Mouse (Mus musculus) frontal cortex, adult 2 months (tissue): ENCODE measurements at regions not wholly inside any gene's neighbourhood (a gene's known extent, or its start where the extent isn't known, plus 50 kb on each side); places are given as distances from the start of the nearest gene placed in this dataset.
A peak's percentile ranks its signal among the peaks of the same experiment; 100 is the strongest.
"Not testable (repeated sequence)": the region's sequence is repeated elsewhere in the genome, so short reads cannot be mapped to it uniquely, and the experiment has no call there.

Experiments used
- DNase-seq, 2 experiments: peaks; one replicate each; pipeline ENCODE4 v3.0.0; 2022; ENCODE audit warnings: low spot score in 1 of 2; ENCODE audit errors: extremely low spot score in 1 of 2

DNA sequence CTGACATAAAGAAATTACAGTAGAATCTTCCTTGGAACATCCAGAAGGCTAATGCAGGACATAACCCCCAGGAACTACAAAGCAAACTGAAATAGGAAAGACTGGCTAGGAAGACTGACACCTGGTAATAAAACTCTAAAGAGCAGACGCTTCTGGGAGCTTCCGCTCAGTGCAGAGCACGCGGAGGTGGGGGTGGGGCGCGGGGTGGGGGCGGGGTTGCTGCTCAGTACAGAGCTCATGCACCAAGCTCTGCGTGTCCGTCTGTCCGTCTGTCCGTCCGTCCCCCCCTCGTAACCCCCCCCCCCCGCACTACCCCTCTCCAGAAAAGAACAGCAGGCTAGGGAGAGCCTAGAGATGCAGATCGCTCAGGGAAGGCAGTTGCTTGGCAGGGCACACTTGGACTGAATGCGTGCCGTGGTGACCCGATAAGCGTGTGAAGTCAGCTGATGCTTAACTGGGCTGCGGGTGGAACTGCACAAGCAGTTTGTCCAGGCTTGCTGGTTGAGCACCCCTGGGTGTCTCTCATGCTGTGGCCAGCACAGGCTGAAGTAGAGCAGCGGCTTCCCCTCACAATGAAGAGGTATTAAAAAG lies 137.9 kb upstream of the Rapgef5 start:
- DNase-seq = no peak

DNA sequence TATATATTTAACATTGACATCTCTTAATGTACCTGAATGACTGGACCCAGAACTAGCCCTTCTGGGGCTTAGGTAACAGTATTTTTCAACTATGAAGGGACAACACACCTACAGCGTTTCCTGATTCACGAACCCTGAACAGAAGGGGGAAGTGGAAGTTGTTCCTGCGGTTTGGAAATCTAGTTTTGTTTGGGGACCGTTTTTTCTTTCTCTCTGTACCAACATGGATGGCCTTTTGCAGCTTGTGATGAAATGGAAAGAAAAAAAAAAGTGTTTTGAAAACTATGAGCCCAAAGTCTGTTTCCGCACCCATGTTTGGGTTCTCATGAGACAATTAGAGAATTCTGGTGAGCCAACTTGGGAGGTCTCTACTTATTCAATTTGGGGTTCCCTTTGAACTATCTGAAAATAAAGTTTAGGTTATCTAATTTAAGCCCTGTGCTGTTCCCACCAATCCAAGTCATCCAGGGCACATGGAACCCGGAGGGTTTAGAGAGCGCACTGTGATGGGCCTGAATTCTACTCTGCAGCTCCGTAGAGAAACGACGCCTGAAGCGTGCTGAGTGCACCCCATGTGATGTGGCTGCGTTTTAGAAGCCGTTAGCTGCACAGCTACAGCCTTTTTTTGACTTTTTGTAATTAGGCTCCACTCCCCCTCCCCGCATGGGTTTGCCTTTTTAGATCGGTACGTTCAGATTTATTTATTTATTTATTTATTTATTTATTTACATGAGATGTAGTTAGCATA lies 137.0 kb upstream of the Rapgef5 start:
- no peak for DNase-seq

DNA sequence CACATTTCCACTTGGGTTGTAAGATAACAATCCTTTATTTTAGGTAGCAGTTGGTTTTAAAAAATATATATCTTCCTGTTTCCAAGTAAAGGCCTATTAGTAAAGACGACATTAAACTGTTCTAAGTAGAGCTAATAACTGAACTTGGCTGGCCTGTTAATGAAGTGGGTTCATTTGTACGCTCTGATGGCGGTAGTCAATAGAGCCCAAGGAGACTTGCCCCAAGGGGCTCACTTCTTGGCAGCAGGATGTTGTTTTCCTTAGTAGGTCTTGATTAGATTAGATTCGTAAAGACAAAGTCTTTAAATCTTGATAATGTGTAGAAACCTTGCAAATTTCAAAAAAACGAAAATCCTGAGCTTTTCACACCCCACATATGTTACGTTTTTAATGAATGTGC lies 135.4 kb upstream of the Rapgef5 start:
- no peak for DNase-seq

DNA sequence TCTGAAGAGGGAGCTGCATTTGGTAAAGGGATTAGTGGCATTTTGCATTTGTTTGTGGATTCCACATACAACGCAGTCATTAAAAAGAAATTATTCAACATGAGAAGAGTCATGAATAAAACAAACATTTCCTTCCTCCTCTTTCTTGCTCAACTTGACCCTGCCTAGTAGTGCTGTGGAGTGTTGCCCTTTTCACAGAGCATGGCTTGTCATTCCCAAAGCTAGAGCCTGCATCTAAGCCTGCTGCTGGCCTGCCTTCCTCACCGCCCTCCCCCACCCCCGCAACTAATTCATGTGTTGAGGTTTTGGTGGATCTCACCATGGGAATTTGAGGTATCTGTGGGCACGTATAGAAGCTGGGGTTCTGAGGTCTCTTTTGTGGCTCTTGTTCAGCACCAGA lies 133.6 kb upstream of the Rapgef5 start:
- not testable (repeated sequence) for DNase-seq

DNA sequence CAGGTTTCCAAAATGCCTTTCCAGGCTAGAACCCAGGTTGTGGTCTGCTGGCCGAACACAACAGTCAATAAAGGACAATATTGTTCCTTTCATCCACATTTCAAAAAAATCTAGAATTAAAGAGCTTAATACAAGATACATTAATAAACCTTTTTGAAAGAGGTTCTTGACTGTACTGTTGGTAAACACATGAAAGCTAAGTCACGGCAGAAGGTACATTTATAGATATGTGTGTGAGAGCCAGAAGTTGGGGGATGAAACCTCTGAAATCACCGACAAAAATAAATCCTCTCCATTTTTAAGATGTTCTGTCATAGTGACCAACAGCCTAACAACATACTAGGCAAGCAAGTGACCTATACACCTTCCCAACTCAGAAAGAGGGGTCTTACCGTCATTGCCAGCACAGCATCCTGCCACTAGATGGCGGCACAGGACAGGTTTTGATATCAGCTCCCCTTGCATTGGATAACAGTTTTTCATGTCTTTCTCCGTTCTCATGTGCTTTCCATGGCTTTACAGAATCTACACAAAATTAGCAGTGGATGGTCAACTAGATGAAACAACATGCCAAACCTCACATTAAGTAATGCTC lies 131.1 kb upstream of the Rapgef5 start:
- peak; percentile 45 to 89 for DNase-seq

DNA sequence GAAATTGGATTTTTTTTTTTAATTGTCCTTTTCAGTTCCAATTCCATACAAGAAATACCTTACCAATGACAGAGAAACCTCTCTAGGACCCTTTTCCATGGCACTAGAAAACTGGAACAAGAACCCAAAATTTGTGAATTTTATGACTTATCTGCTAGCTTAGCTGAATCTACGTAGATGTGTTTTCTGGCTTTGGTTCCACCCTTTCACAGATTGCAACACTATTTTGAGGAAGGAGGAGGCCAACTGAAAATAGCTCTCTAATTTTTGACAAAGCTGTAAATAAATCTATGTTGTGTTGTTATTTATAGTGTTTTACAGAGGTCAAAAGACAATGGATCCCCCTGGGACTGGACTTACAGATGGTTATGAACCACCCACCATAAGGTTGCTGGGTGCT lies 130.6 kb upstream of the Rapgef5 start:
- DNase-seq = no peak

DNA sequence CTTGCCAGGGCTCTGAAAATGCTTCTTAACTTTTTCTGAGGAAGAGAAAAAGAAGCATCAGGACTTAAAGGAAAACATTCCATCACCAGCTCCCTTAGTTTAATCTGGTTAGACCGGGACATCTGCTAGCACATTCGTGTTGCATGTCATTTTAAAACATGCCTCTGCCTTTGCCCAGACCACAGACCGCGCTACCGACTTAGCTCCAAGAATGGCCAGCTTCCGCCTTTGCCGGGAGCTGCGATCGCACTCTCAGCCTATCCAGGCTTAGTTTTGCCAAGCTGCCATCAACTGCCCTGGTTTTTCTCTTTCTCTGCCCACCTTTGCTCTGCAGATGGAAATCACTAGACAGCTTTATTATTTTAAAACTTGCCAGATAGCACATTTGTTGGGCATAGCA lies 129.3 kb upstream of the Rapgef5 start:
- DNase-seq = no peak

DNA sequence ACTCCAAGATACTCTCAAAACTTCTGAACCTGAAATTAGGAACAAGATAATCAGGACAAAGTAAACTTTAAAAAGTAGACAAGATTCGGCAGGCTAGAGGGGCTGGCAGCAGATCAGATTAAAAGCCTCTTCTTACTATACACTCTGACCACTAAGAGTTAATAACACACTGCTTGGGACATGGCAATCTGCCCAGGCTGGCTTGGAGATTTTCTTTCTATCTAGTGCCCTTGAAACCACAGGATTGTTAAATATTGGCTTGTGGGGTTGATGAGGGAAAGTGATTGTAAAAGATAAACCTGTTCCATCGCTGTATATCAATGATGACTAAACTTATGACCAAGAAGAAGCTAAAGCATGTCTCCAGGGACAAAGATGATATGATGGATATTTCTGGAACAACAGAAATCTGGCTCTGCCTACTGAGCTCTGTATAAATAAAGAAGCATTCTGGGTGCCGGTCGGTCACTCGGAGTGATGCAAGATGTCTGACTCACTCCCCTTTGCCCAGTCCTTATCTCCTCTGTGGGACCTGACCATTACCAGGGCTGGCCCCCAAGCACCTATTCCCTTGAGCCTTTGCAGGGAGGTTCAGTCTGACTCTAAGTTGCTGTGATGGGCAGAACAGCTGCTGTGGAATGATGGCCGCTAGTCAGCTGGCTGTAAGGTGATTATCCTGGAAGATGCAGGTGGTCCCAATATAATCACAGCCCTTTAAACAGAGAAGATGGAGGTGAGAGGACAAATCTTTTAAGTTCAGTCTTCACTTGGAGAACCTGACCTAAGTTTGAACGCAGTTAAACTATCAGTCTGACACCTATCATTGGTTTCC lies 126.5 kb upstream of the Rapgef5 start:
- no peak for DNase-seq

DNA sequence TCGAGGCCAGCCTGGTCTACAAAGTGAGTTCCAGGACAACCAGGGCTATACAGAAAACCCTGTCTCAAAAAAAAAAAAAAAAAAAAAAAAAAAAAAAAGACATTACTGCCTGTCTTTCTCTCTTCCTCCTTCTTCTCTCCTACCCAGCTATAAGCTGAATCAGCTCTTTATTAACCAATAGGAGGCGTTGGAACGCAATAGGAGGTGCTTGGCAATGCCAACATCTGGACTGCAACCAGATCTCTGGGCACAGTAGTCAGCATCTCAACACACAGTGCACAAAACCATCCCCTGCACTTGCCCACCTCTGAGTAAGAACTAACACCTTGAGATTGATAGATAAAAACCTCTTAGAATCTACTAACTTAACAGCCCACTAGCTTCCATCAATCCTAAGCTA lies 118.8 kb upstream of the Rapgef5 start:
- DNase-seq = no peak

DNA sequence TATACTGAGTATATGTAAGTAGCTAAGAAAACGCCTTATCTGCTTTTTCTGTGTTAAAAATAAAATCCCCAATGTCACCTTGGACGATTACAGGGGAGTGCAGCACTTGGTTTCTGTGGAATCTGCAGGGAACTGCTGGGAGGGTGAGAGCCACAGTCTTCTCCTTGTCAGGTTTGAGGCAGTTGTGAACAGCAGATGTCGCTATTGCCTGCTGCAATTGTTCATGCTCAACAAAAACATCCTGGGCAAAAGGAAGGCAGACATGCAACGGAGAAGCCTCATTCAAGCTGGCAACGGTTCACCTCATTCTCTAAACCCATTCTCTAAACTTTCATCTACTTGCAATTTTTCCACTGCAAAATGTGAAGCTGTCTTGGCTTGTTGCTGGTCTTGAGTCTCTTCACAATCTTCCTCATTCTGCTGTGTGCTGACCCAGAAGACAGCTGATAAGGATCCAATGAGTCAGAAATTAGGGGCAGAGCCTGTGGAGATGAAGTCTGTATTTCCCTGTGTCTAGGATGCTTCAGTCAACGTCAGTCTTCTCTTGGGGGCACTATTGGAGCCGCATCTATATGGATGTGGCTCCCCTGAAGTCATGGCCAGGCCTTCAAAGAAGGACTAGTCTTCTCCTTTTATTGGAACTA lies 112.6 kb upstream of the Rapgef5 start:
- DNase-seq = peak; percentile 64 to 94

DNA sequence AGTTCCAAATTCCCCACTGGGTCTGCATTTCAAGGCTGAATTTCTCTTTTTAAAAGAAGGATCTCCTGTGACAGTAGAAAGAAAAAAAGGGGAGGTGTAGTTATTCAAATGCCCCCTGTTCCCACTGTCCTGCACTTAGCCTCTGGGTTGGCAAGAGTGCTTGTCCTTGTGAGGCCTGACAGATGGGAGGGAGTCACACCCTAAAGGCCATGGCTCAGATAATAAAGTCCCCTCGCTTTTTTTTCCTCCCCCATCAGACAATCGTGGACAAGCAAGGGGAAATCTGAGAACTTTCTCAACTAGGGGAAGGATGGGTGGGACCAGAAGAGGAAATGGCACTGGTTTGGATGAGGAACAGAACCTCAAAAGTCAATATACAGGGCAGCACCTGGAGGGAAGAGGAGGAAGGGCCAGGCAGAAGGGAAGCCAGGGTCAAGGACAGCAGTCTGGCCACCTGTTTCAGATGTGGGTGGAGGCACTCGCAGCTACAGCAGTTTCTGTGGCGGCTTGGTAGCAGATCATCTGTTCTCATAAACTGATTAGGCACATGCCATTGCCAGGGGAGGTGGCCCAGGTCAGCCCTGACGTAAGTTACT lies 112.0 kb upstream of the Rapgef5 start:
- DNase-seq = no peak

DNA sequence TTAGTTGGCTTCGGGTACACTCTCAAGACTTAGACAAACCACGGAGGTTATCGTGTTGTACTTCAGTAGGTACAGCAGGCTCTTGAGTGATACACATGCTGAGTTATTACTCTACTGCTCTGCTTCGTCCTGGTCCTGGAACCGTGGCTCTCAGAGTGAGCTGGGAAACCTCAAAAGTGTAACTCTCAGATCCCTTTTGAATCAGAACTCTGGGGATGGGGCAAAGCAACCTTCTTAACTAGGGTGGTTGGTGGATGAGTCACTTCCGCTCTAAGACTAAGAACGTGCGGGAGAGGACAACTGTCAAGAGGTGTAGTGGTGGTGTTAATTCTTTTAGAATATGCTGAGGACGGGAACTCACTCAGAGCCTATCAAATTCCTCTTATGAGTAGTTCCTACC lies 109.4 kb upstream of the Rapgef5 start:
- DNase-seq = no peak

DNA sequence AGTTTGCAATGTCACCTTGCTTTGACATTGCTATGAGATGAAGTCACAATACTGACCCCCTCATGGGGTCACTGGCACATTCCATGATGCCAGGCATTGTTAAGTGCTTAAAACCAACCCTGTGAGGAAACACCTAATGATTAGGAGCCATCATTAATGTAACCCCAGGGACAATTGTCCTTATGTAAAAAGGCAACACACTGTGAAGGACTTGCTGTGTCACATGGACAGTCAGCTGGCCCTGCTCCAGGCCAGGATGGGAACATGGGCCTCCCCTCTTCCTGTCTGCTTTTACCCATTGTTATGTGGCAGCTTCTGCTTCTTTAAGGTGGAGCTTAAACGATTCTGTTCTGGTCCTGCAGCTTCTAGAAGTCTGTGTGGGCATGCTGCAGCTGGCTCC lies 105.7 kb upstream of the Rapgef5 start:
- DNase-seq = no peak

DNA sequence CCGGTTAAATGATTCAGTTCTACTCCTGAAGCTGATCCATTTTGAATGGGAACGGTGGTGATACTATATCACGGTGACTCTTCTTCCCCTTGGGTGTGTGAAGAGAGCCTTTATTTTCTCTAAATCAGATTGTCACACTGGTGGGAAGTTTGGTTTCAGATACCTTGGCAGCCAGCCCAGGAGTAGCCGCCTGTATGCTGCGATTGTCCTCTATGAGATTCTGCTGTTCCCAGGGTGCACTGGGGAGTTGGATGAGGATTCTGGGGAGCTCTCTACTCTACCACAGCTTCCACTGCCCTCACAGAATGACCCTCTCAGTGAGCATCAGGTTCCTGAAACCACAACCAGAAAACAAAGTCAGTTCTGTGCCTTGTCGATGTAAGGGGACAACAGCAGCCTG lies 104.0 kb upstream of the Rapgef5 start:
- peak in 1 of 2 experiments; percentile 44 for DNase-seq

DNA sequence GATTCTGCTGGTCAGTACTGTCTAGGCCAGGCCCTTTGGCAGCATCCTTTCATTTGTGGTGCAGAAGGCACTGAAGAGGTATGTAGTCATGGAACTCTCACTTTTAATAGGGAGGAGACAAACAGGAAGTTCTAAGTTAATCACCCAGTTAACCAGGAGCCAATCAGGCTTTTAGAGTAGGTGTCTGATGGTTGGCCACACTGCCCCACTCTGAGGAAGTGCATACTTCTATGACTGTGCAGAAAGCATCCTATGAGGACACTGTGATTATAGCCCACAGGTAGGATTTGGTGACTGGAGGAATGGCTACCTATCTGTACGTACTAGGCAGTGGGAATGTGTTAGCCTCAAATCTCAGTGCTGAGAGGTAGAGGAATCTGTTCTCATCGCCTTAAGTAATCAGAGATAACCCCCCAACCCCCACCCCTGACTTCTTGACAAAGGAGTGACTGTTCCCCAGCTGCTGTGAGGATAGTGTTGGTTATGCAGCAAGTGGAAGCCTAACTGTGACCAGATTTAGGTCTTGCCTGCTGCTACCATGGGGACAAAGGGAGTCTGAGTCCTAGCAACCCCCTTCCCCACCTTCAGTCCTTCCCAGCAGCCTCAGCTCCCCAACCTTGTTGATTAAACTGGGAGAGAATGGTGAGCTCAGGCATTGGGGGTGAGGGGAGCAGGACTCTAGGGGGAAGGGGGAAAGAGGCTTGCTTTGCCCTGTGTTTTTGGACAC lies 103.3 kb upstream of the Rapgef5 start:
- DNase-seq = no peak

DNA sequence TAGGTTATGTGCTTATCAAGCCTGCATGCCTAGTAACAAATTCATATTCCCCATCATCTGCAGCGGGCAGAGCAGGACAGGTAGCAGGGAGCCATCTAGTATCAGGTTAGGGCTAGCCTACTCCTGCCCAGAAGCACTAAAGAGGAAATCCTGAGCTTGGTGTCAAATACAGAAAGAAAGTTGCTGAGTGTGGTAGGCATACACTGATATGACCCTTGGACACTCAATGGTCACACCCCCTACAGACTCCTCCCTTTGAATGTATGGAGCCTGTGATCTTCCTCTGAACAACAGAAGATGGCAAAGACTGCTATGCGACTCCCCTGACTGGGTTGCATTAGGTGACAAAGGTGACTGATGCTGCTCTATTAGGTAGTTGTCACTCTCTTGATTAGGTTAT lies 102.3 kb upstream of the Rapgef5 start:
- DNase-seq = no peak

DNA sequence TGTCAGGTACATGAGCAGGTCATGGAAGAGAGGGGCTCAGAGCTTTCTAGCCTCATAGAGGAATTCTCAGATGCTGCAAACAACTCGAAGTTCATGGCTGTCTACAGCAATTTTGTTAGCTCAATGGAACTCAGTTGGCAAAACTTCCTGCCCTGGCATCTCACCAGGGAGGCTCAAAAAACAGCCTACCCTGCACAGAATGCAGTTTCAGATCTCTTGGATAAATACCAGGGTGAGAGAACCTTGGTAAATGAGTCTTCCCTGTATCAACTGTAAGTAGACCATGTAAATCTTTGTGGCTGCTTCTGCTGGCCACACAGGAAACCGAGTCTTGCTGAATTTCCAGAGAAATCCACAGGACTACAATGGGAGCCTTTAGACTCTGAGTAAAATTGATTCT lies 101.1 kb upstream of the Rapgef5 start:
- no peak for DNase-seq

DNA sequence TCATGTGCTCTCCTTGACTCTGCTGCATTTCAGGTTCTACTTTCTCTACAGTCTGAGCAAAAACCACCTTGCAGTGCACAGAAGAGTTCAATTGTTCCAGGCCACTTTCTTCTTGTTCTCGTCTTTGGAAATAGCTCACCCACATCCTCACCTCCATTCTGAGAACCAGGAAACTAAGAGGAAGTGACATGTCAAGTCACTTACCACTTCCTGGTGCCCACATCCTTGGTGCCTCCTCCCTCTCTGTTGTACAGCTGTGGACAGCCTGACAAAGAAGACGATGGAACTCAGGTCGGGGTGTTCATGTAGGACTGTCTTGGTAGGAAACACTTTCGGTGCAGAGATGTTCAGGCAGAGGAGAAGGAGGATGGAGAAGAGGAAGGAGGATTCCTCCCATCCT lies 98.3 kb upstream of the Rapgef5 start:
- DNase-seq = no peak

DNA sequence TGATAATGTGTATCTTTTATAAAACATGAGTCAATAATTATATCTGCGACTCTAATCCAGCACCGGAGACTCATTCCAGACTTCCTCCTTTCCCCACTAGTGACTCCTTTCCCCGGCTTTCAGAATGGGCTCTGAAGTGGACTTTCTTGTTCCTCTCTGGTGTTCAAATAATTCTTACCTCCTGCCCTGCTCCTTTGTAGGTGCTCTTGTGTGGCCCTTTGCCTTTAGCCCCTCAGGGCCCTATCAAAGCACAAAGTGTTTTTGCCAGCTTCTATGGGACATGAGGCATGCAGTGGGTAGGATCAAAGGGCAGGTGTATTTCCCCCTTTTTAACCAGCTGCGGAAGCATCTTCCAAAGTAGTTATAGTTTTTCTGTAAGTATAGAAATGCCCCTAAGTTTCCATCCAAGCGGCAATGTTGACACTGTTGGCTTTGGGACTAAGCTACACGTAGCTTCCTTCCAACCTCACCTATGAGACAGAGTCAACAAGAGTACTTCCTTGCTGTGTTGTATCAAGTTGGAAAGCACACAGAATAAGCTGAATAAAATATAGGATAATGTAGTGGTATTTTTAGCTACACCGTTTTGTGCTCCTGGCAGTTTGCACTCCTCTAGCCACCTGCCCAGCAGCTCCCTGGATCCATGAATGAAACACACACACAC lies 93.8 kb upstream of the Rapgef5 start:
- no peak for DNase-seq
